Mouse (Mus musculus) forebrain, postnatal 0 days (tissue): ENCODE data around the gene Car11. TPM values are rescaled to one million over a fixed set of nuclear protein-coding genes. Genes with fewer than 3 reads are reported as not detected.

Experiments
- ATAC-seq: fragments of 200-750 bp; cut with Nextera tagmentation; 2 replicates; pipeline ENCODE4 v1.8.0; 2017; ENCODE audit warnings: mild to moderate bottlenecking, moderate library complexity
- DNase-seq: peaks from one replicate; pipeline ENCODE4 v3.0.0-alpha.2; 2015
- H3K27ac ChIP-seq: fragments of 300-500 bp; sonication (generic); 2 replicates; pipeline ENCODE4 v1.5.1; 2014; ENCODE audit warnings: low read depth, mild to moderate bottlenecking, antibody characterized with exemption, low read length, moderate library complexity, mixed read lengths
- H3K27me3 ChIP-seq: fragments of 300-500 bp; sonication (generic); 2 replicates; pipeline ENCODE4 v1.6.1; 2014; ENCODE audit warnings: mild to moderate bottlenecking, low read length, mixed read lengths; ENCODE audit not compliant: insufficient read depth
- H3K36me3 ChIP-seq: fragments of 300-500 bp; sonication (generic); 2 replicates; pipeline ENCODE4 v1.6.1; 2014; ENCODE audit warnings: mild to moderate bottlenecking, moderate library complexity; ENCODE audit not compliant: insufficient read depth
- H3K4me1 ChIP-seq: fragments of 300-500 bp; sonication (generic); 2 replicates; pipeline ENCODE4 v1.6.1; 2014; ENCODE audit warnings: antibody characterized with exemption; ENCODE audit not compliant: insufficient read depth
- H3K4me2 ChIP-seq: fragments of 300-500 bp; sonication (generic); 2 replicates; pipeline ENCODE4 v1.6.1; 2014; ENCODE audit warnings: low read depth, mild to moderate bottlenecking, moderate library complexity
- H3K4me3 ChIP-seq: fragments of 300-500 bp; sonication (generic); 2 replicates; pipeline ENCODE4 v1.5.1; 2014; ENCODE audit warnings: low read depth, low read length, mixed read lengths
- H3K9ac ChIP-seq: fragments of 300-500 bp; sonication (generic); 2 replicates; pipeline ENCODE4 v1.6.1; 2014; ENCODE audit warnings: mild to moderate bottlenecking
- H3K9me3 ChIP-seq: fragments of 300-500 bp; sonication (generic); 2 replicates; pipeline ENCODE4 v1.6.1; 2016; ENCODE audit warnings: low read length
- CTCF ChIP-seq: sonication (generic); IDR thresholded peaks from 2 replicates; pipeline ENCODE4 v1.5.1; 2016; ENCODE audit warnings: antibody characterized with exemption, control low read depth, low read depth
- WGBS: fragments of 180-500 bp; shearing (Covaris S2); extraction: QIAGEN DNeasy Blood & Tissue Kit; methylation state at CpG from one replicate; pipeline ENCODE4 v1.1.7; 2014; 5-methylcytosine and 5-hydroxymethylcytosine counted together
- polyA plus RNA-seq: library from polyadenylated mRNA; unstranded; fragments of >200 nt; fragmentation: Nextera tagmentation; extraction: Ambion mirVana; gene quantifications from 2 replicates; pipeline ENCODE4 v1.2.1, GENCODE M21; 2015
- total RNA-seq: library from RNA; depleted of rRNA; stranded (reverse); fragments of >200 nt; gene quantifications from 2 replicates; pipeline ENCODE4 v1.2.3, GENCODE M21; 2014

The Car11 gene
- total and polyA plus RNA-seq, 2 experiments from 2014 or later: 102 to 104 TPM

DNA sequence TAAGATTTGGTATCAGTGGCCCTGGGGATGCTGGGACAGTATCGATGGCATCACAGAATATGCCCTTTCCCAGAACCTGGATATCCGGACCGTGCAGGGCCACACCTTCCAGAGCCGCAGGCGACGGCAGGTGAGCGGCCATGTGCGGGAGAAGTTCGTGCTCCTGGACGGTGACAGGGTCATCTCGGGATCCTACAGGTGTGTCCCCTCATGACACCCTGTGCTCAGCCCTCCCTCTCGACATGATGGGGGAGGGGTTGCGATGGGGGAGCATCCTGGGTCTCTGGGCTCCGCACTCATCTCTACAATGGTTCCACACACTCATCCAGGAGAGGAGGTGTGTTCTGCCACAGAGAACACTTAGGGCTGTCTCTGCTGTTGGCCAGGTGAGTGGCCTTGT, 24.1 kb downstream of the Car11 start:
- H3K4me1 ChIP-seq: peaks cover 3% of the 10 kb centered on the region; the same call in 1 of the 2 replicates
- H3K27me3 ChIP-seq: no peaks in the 10 kb centered on the region
- H3K9ac ChIP-seq: no peak overlapping the region
- no peak overlapping the region for H3K4me3 ChIP-seq
- H3K36me3 ChIP-seq: peaks cover 63% of the 10 kb centered on the region
- no peak for TF ChIP-seq CTCF
- no peak overlapping the region for H3K27ac ChIP-seq
- ATAC-seq (no peak), DNase-seq (no peak)
- no peak overlapping the region for H3K4me2 ChIP-seq
- 91% methylated on average over 14 of the region's 14 CpGs for WGBS
- H3K9me3 ChIP-seq: no peaks in the 10 kb centered on the region

DNA sequence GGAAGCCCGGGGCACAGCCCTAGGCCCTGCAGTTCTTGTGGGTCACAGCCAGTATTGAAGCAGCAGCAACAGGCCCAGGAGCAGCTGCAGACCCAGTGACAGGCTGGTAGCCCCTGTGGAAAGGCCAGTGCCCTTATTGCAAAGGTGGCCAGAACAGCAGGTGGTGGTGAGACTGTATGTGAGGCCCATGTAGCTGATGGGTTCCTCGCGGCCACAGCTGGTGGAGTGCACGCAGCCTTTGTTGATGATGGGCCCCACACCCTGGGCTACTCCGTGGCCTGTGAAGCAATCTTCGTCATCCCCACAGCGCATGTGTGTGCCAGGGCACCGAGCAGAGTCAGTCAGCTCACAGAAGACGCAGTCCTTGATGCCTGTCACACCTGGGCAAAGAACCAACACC, 25.5 kb downstream of the Car11 start:
- DNase-seq (no peak), ATAC-seq (no peak)
- Histone ChIP-seq H3K4me2 (no peak overlapping the region), H3K27me3 (no peaks in the 10 kb centered on the region), H3K9me3 (no peaks in the 10 kb centered on the region), H3K9ac (no peak overlapping the region), H3K27ac (no peak overlapping the region), H3K4me3 (no peak overlapping the region), H3K36me3 (peaks cover 60% of the 10 kb centered on the region), H3K4me1 (no peaks in the 10 kb centered on the region)
- no peak for TF ChIP-seq CTCF
- 92% methylated on average over 9 of the region's 9 CpGs for WGBS

DNA sequence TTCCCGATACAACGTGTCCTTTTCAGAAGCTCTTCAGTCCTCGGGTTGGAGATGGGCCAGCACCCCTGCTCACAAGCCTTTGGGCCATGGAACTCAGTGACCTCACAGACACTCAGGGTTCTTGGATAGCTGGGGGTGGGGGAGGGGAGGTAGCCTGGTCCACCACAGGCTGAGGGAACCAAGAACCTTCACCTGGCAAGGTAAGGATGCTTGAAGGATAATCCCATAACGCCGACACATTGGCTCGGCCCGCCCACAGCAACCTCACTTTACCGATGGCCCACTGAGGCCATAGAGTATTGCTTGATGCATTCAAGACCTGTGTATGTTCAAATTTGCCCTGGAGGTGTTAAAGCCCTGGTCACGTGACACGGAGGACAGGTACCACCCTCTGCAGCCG, 26.1 kb downstream of the Car11 start, which contains the start of gene Spaca4:
Spaca4 (minus strand) TSS at position 101 of the 400 bp plus-strand sequence.
- H3K27ac ChIP-seq: no peak within 1 kb of the TSS
- DNase-seq: no peak
- H3K4me3 ChIP-seq: no peak within 1 kb of the TSS
- no peaks in the 10 kb centered on the region for H3K4me1 ChIP-seq
- H3K9ac ChIP-seq: no peak within 1 kb of the TSS
- H3K36me3 ChIP-seq: peaks cover 56% of the 10 kb centered on the region
- 91% methylated on average over 11 of the region's 11 CpGs for WGBS
- no peaks in the 10 kb centered on the region for H3K27me3 ChIP-seq
- no peak for ATAC-seq
- TF ChIP-seq CTCF: no peak
- no peaks in the 10 kb centered on the region for H3K9me3 ChIP-seq
- no peak within 1 kb of the TSS for H3K4me2 ChIP-seq

DNA sequence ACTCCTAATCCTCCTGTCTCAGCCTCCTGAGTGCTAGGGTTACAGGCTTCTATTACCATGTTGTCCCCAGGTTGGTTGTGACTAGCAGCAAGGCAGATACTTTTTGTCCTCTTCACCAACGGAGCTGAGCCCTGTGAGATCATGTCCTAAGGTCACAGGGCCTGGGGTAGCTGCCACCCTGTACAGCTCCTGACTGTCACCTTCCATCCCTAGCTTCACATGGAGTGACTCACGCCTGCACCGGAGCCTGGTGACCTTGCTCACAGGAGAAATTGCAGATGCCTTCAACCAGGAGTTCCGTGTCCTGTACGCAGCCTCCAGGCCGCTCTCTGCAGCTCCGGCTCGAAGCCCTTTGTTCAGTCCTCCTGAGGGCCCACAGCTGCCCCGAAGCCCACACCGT, 26.8 kb downstream of the Car11 start:
- WGBS: 93% methylated on average over 10 of the region's 10 CpGs
- H3K4me2 ChIP-seq: no peak overlapping the region
- H3K27me3 ChIP-seq: no peaks in the 10 kb centered on the region
- no peak overlapping the region for H3K27ac ChIP-seq
- no peak overlapping the region for H3K9ac ChIP-seq
- no peak overlapping the region for H3K4me3 ChIP-seq
- H3K4me1 ChIP-seq: no peaks in the 10 kb centered on the region
- H3K36me3 ChIP-seq: peaks cover 49% of the 10 kb centered on the region
- no peaks in the 10 kb centered on the region for H3K9me3 ChIP-seq
- DNase-seq: no peak
- no peak for ATAC-seq
- no peak for TF ChIP-seq CTCF

DNA sequence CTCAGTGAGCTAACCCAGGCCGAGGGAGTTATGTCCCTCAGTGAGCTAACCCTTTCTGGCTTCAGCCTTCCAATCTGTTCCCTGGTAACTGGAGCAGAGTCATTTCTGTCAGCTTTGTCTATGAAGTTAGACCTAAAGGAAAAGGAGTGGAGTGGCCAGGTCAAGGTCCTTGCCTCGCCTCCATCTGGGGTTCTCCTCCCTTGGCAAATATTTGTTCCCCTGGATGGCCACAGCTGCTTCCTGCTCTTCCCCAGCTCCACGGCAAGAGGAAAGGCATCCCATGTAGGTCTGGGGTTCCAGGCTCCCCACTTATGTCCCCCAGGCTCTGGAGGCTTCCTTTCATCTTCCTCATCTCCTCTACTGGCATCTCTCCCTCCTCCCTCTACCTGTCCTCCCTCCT, 28.0 kb downstream of the Car11 start:
- Histone ChIP-seq H3K9ac (no peak overlapping the region), H3K27me3 (no peaks in the 10 kb centered on the region), H3K4me1 (no peaks in the 10 kb centered on the region), H3K4me2 (no peak overlapping the region), H3K27ac (no peak overlapping the region), H3K9me3 (no peaks in the 10 kb centered on the region), H3K36me3 (peaks cover 38% of the 10 kb centered on the region), H3K4me3 (no peak overlapping the region)
- no peak for ATAC-seq
- DNase-seq: no peak
- TF ChIP-seq CTCF: no peak
- WGBS: 94% methylated on average over 3 of the region's 3 CpGs

DNA sequence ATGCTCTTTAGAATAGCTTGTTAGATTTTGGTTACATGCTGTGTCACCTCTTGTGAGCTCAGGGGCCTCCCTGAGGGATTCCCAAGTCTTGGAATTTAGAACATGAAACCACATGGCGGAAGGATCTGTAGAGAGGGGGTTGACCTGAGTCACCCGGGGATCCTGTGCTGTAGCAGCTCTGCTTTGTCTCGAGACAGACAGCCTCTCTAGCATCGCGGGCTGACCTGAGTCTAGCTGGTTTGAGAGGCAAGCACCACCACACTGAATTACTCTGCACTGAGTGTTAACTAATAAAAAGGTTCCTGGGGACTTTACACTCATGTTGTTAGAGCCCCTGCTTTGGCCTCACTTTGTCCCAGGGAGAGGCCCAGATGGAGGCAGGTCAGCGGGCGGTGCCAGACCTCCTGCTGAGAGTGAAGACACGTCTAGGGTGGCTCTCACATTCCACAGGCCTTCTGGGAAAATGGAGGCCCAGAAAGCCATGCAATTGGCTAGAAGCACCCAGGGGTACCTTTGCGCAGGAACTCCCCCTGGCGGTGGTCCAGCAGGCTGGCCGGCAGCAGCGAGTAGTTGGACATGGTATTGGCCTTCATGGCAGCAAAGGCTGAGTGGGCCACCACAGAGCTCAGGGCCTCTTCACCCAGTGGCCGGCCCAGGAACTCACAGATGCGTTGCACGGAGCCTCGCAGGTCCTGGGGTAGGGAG, 31.2 kb downstream of the Car11 start:
- WGBS: 18% methylated on average over 16 of the region's 16 CpGs
- no peak overlapping the region for H3K4me3 ChIP-seq
- H3K4me1 ChIP-seq: no peaks in the 10 kb centered on the region
- H3K27me3 ChIP-seq: no peaks in the 10 kb centered on the region
- no peak overlapping the region for H3K27ac ChIP-seq
- peak; percentile 54 for TF ChIP-seq CTCF
- ATAC-seq (no peak), DNase-seq (no peak)
- no peaks in the 10 kb centered on the region for H3K9me3 ChIP-seq
- H3K9ac ChIP-seq: no peak overlapping the region
- H3K36me3 ChIP-seq: peaks cover 12% of the 10 kb centered on the region
- no peak overlapping the region for H3K4me2 ChIP-seq

DNA sequence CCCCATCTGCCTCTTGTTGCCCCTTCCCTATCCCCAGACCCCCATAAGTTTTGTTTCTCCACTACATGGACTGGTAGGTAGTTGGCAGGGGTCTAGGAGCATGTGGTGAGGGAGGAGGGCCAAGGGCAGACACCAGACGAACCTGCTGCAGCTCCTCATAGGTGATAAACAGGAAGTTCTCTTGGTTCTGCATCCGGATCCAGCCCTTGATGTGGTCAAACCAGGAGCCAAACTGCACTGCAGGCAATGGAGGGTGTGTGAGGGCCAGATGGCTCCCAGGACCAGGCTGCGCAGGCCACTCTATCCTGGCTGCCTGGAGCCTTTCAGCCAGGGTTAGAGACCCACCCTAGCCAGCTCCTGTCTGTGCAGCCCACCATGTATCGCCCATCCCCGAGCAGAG, 33.8 kb downstream of the Car11 start:
- WGBS: 86% methylated on average over 5 of the region's 5 CpGs
- no peak overlapping the region for H3K27ac ChIP-seq
- no peaks in the 10 kb centered on the region for H3K4me1 ChIP-seq
- no peak for TF ChIP-seq CTCF
- H3K4me3 ChIP-seq: no peak overlapping the region
- no peak overlapping the region for H3K4me2 ChIP-seq
- no peaks in the 10 kb centered on the region for H3K9me3 ChIP-seq
- no peaks in the 10 kb centered on the region for H3K27me3 ChIP-seq
- H3K36me3 ChIP-seq: peaks cover 4% of the 10 kb centered on the region; the same call in 1 of the 2 replicates
- no peak overlapping the region for H3K9ac ChIP-seq
- ATAC-seq (no peak), DNase-seq (no peak)
